7 mouse cellular contexts compared by ENCODE assay signal in the genomic region with DNA sequence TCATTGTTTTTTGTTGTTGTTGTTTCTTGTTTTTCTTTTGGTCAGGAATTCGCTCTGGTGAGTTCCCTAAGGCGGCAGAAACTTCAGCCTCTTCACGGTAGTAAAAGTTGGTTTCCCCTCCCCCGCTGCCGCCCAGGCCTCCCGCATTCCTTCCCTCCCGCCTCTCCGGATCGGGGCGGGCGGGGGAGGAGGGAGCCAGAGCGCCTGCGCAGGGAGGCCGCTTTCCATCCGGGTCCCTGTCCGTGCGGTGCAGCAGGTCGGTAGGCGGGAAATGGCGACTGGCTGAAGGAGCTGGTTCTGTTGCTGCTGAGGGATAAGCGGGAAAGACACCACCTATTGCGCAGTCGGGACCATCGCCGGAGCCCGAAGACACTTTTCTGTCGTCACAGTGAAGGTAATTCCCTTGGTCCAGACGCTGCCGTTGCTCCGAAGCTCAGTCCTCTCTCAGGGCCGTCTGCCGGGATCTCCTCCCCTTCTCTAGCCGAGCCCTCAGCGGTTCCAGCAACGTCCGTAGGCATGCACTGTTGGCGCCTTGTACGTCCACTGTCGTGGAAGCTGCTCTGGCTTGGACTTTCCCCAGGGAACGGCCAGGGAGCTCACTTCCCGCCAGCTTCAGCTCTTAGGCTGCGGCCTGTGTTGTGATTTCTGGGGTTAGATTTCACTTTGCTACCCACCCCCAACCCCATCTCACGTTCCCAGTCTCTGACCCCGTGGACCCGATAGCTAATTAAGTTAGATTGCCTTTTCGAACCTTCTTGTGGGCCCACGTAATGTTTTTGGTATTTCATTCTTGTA. TPM values are rescaled to one million over a fixed set of nuclear protein-coding genes. Genes with fewer than 3 reads are reported as not detected.
DNase-seq lines count a peak whose midpoint lies in the region; ATAC-seq and TF ChIP-seq lines count a peak whose summit lies in the region.

No protein-coding gene starts in this region.

- no peaks in the 10 kb centered on the region; the same call in 1 of the 2 replicates for H3K36me3 ChIP-seq in embryonic facial prominence, embryonic 12.5 days
- peaks cover 8% of the 10 kb centered on the region; the same call in 1 of the 2 replicates for H3K36me3 ChIP-seq in heart, adult 2 months (ENCODE audit: control insufficient read depth, insufficient read depth, low read length)
- peaks cover 9% of the 10 kb centered on the region; the same call in 1 of the 2 replicates for H3K36me3 ChIP-seq in limb, embryonic 13.5 days
- H3K36me3 ChIP-seq in midbrain, embryonic 16.5 days (ENCODE audit: control insufficient read depth, insufficient read depth, low read length) = no peaks in the 10 kb centered on the region

- peak overlapping the region; percentile 95 for H3K4me3 ChIP-seq in embryonic facial prominence, embryonic 12.5 days
- H3K4me3 ChIP-seq in heart, adult 2 months = peak overlapping the region; percentile 97
- H3K4me3 ChIP-seq in limb, embryonic 13.5 days = peak overlapping the region; percentile 97
- peak overlapping the region; percentile 97 for H3K4me3 ChIP-seq in midbrain, embryonic 16.5 days (ENCODE audit: low read depth, low read length)

- peak overlapping the region; percentile 76 for H3K4me2 ChIP-seq in embryonic facial prominence, embryonic 12.5 days (replicated peaks)
- peak overlapping the region; percentile 85 for H3K4me2 ChIP-seq in limb, embryonic 13.5 days (replicated peaks)
- peak overlapping the region; percentile 86 for H3K4me2 ChIP-seq in midbrain, embryonic 16.5 days (ENCODE audit: low read length)

- WGBS in embryonic facial prominence, embryonic 12.5 days = under 1% methylated on average over 47 of the region's 47 CpGs
- WGBS in heart, adult 2 months = under 1% methylated on average over 47 of the region's 47 CpGs
- WGBS in limb, embryonic 13.5 days = 2% methylated on average over 43 of the region's 47 CpGs
- WGBS in midbrain, embryonic 16.5 days = under 1% methylated on average over 47 of the region's 47 CpGs

- TF ChIP-seq CTCF in heart, adult 2 months (IDR thresholded peaks at IDR 0.05) = no peak

- DNase-seq in adrenal gland, postnatal 25 days = peak; percentile 97
- DNase-seq in heart, adult 2 months = peak; percentile 95 to 97
- DNase-seq in kidney, adult 8-10 months = peak; percentile 95
- DNase-seq in spleen, postnatal 10 days (ENCODE audit: low spot score in 2 of 2) = peak; percentile 89 to 94

- TF ChIP-seq EP300 in heart, adult 2 months (IDR thresholded peaks at IDR 0.05; ENCODE audit: insufficient read depth, low read depth, low read length) = no peak

- peaks cover 2% of the 10 kb centered on the region; the same call in 1 of the 2 replicates for H3K79me2 ChIP-seq in heart, adult 2 months (replicated peaks; ENCODE audit: control insufficient read depth, insufficient read depth, low read length)

- no peaks in the 10 kb centered on the region for H3K27me3 ChIP-seq in embryonic facial prominence, embryonic 12.5 days
- H3K27me3 ChIP-seq in heart, adult 2 months (ENCODE audit: control insufficient read depth, insufficient read depth, low read length) = no peaks in the 10 kb centered on the region
- H3K27me3 ChIP-seq in limb, embryonic 13.5 days = no peaks in the 10 kb centered on the region
- H3K27me3 ChIP-seq in midbrain, embryonic 16.5 days (ENCODE audit: control insufficient read depth, insufficient read depth, low read depth, low read length) = no peaks in the 10 kb centered on the region

- H3K9me3 ChIP-seq in embryonic facial prominence, embryonic 12.5 days = no peaks in the 10 kb centered on the region
- no peaks in the 10 kb centered on the region for H3K9me3 ChIP-seq in limb, embryonic 13.5 days
- no peaks in the 10 kb centered on the region for H3K9me3 ChIP-seq in midbrain, embryonic 16.5 days (replicated peaks; ENCODE audit: control insufficient read depth, low read length, poor library complexity, severe bottlenecking)

- H3K9ac ChIP-seq in embryonic facial prominence, embryonic 12.5 days = peak overlapping the region; percentile 92
- peak overlapping the region; percentile 86 for H3K9ac ChIP-seq in heart, adult 2 months (ENCODE audit: low read depth, low read length)
- H3K9ac ChIP-seq in limb, embryonic 13.5 days = peak overlapping the region; percentile 97
- H3K9ac ChIP-seq in midbrain, embryonic 16.5 days (ENCODE audit: low read depth, low read length) = peak overlapping the region; percentile 90

- peak overlapping the region; percentile 97 for H3K27ac ChIP-seq in embryonic facial prominence, embryonic 12.5 days
- peak overlapping the region; percentile 98 for H3K27ac ChIP-seq in heart, adult 2 months
- H3K27ac ChIP-seq in limb, embryonic 13.5 days = peak overlapping the region; percentile 94
- peak overlapping the region; percentile 84 for H3K27ac ChIP-seq in midbrain, embryonic 16.5 days (ENCODE audit: low read length)

- peak; percentile 88 for TF ChIP-seq POLR2A in heart, adult 2 months (IDR thresholded peaks at IDR 0.05; ENCODE audit: insufficient read depth, low read depth, low read length)

- intact Hi-C loops in heart, adult 2 months (cut with DNase I) = loop anchor here (5.0 kb wide), 1 partner anchor 71 kb away; a partner anchor contains a TSS

- peaks cover 10% of the 10 kb centered on the region; the same call in 1 of the 2 replicates for H3K4me1 ChIP-seq in embryonic facial prominence, embryonic 12.5 days
- peaks cover 11% of the 10 kb centered on the region for H3K4me1 ChIP-seq in heart, adult 2 months (ENCODE audit: control insufficient read depth, insufficient read depth, low read length)
- peaks cover 21% of the 10 kb centered on the region for H3K4me1 ChIP-seq in limb, embryonic 13.5 days
- H3K4me1 ChIP-seq in midbrain, embryonic 16.5 days (ENCODE audit: control insufficient read depth, insufficient read depth, low read length) = peaks cover 19% of the 10 kb centered on the region

- peak; percentile 90 for ATAC-seq in embryonic facial prominence, embryonic 12.5 days (ENCODE audit: insufficient number of reproducible peaks, insufficient read depth, low FRiP score, low TSS enrichment)
- ATAC-seq in limb, embryonic 13.5 days (ENCODE audit: low FRiP score, low read depth) = peak; percentile 94
- peak; percentile 95 for ATAC-seq in midbrain, embryonic 16.5 days

RNA-seq across cellular contexts. Expression of a gene that starts 0.5 kb away (rescaled TPM):
- total RNA-seq in adrenal gland, postnatal 25 days (2021) = not detected in 2 replicates
- polyA plus RNA-seq in embryonic facial prominence, embryonic 12.5 days (2016; fragmentation: Nextera tagmentation; extraction: Ambion mirVana) = 0.19 and 0.40 TPM in 2 replicates
- total RNA-seq in heart, adult 2 months (2021) = not detected
- not detected in 2 replicates for polyA plus RNA-seq in heart, adult 2 months (2012; rRNA removed)
- polyA plus RNA-seq in limb, embryonic 13.5 days (2015; fragmentation: Nextera tagmentation; extraction: Ambion mirVana) = 0.11 and 0.15 TPM in 2 replicates
- 0.68 and 0.77 TPM in 2 replicates for polyA plus RNA-seq in midbrain, embryonic 16.5 days (2015; fragmentation: Nextera tagmentation; extraction: Ambion mirVana)

RNA-seq across cellular contexts. Expression of a gene that starts 0.6 kb away (rescaled TPM):
- total RNA-seq in adrenal gland, postnatal 25 days (2021) = 34.8 and 35.1 TPM in 2 replicates
- polyA plus RNA-seq in embryonic facial prominence, embryonic 12.5 days (2016; fragmentation: Nextera tagmentation; extraction: Ambion mirVana) = 72.1 and 78.6 TPM in 2 replicates
- 10 to 100 TPM; 12.1 to 12.6 TPM for total RNA-seq in heart, adult 2 months (2021)
- polyA plus RNA-seq in heart, adult 2 months (2012; rRNA removed) = 3.1 and 6.1 TPM in 2 replicates
- 70.1 and 70.8 TPM in 2 replicates for polyA plus RNA-seq in limb, embryonic 13.5 days (2015; fragmentation: Nextera tagmentation; extraction: Ambion mirVana)
- polyA plus RNA-seq in midbrain, embryonic 16.5 days (2015; fragmentation: Nextera tagmentation; extraction: Ambion mirVana) = 33.8 and 36.3 TPM in 2 replicates

Comparison
In these comparisons a context has a peak if more than half of its experiments do, and no peak if none do; other contexts are left out.
1. Peak in every context shown above with its lines: DNase-seq, ATAC-seq, H3K4me3 ChIP-seq and H3K27ac ChIP-seq.